ENCODE assay signal across 18 mouse cellular contexts in the genomic region with DNA sequence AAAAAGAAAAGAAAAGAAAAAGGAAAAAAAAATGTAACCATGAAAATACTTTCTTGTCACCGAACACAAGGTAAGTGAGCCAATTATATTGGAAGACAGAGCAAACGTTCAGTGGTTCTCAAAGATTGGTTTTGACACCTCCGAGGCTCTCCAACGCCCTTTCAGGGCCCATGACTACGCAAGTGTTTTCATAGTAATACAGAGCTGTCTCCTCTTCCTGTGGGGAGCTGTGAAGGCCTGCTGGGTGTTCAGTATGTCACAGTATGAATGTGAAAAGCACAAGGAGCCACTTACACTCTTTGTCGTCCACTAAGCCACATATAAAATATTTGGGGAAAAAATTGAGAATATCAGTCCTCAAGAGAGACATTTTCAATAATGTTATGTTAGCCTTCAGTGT. TPM values are rescaled to one million over a fixed set of nuclear protein-coding genes. Genes with fewer than 3 reads are reported as not detected.
DNase-seq lines count a peak whose midpoint lies in the region; ATAC-seq and TF ChIP-seq lines count a peak whose summit lies in the region.
"Had no signal": no experiment of that assay in that cellular context is flagged by ENCODE, and none has a peak within 500 bp of the region (broad histone marks: within the 10 kb centered on the region; RNA-seq: fewer than 3 reads in every experiment).

No protein-coding gene starts in this region.

- no peak overlapping the region for H3K4me3 ChIP-seq in lung, embryonic 14.5 days (ENCODE audit: low read depth, low read length)
- peak overlapping the region; percentile 94; the same call in 1 of the 2 replicates for H3K4me3 ChIP-seq in embryonic facial prominence, embryonic 10.5 days
- H3K4me3 ChIP-seq in limb, embryonic 10.5 days = peak overlapping the region; percentile 93; the same call in 1 of the 2 replicates
- peak overlapping the region; percentile 95 for H3K4me3 ChIP-seq in myocyte

- no peak for DNase-seq in lung, embryonic 14.5 days
- DNase-seq in lung, postnatal 14 days = no peak
- DNase-seq in embryonic facial prominence, embryonic 10.5 days (ENCODE audit: low spot score) = no peak
- DNase-seq in limb, embryonic 10.5 days (ENCODE audit: low spot score) = no peak
- no peak for DNase-seq in left cerebral cortex, adult 18-20 months (ENCODE audit: low spot score in 2 of 2)
- DNase-seq: cerebellum, postnatal 14 days; heart, postnatal 36 days; layer of hippocampus, postnatal 36 days; lung, postnatal 36 days; right cerebral cortex, adult 18-20 months had no signal

- H3K27me3 ChIP-seq in lung, embryonic 14.5 days (ENCODE audit: insufficient read depth, low read length) = no peaks in the 10 kb centered on the region
- no peaks in the 10 kb centered on the region for H3K27me3 ChIP-seq in embryonic facial prominence, embryonic 10.5 days (replicated peaks; ENCODE audit: low read depth, poor library complexity, severe bottlenecking)
- H3K27me3 ChIP-seq in limb, embryonic 10.5 days (ENCODE audit: low read depth, poor library complexity, severe bottlenecking) = no peaks in the 10 kb centered on the region
- H3K27me3 ChIP-seq in myocyte (ENCODE audit: control insufficient read depth, insufficient read depth, insufficient read length) = no peaks in the 10 kb centered on the region
- H3K27me3 ChIP-seq: forebrain, embryonic 15.5 days; heart, embryonic 13.5 days; midbrain, embryonic 12.5 days had no signal

- no peak overlapping the region for H3K27ac ChIP-seq in lung, embryonic 14.5 days (ENCODE audit: low read depth)
- no peak overlapping the region for H3K27ac ChIP-seq in embryonic facial prominence, embryonic 10.5 days (replicated peaks)
- H3K27ac ChIP-seq in limb, embryonic 10.5 days = no peak overlapping the region
- H3K27ac ChIP-seq: forebrain, embryonic 15.5 days; heart, embryonic 13.5 days; kidney, postnatal 0 days; midbrain, embryonic 12.5 days had no signal

- H3K4me1 ChIP-seq in lung, embryonic 14.5 days (ENCODE audit: insufficient read depth) = peaks cover 13% of the 10 kb centered on the region; the same call in 1 of the 2 replicates
- peaks cover 25% of the 10 kb centered on the region for H3K4me1 ChIP-seq in embryonic facial prominence, embryonic 10.5 days
- peaks cover 20% of the 10 kb centered on the region for H3K4me1 ChIP-seq in limb, embryonic 10.5 days

- ATAC-seq in lung, embryonic 14.5 days (ENCODE audit: insufficient read depth) = no peak
- ATAC-seq in megakaryocyte progenitor cell, adult 5-6 weeks (replicated peaks; ENCODE audit: poor library complexity) = no peak
- ATAC-seq: forebrain, embryonic 15.5 days had no signal

- no peak for TF ChIP-seq CTCF in lung, embryonic 14.5 days (IDR thresholded peaks at IDR 0.05; ENCODE audit: low read depth)

- TF ChIP-seq POLR2A in myocyte (IDR thresholded peaks at IDR 0.05; ENCODE audit: insufficient read length, low read depth) = no peak

- no peak overlapping the region for H3ac ChIP-seq in myocyte (ENCODE audit: control insufficient read depth, insufficient read length)

- peak overlapping the region; percentile 71; the same call in 1 of the 2 replicates for H3K4me2 ChIP-seq in lung, embryonic 14.5 days
- no peak overlapping the region for H3K4me2 ChIP-seq in myocyte (ENCODE audit: low read depth)

- peaks cover 34% of the 10 kb centered on the region for H3K79me2 ChIP-seq in myocyte (ENCODE audit: control insufficient read depth, insufficient read depth)

- WGBS in lung, embryonic 14.5 days = 81% methylated on average over 6 of the region's 6 CpGs
- 90% methylated on average over 6 of the region's 6 CpGs for WGBS in embryonic facial prominence, embryonic 10.5 days
- 94% methylated on average over 6 of the region's 6 CpGs for WGBS in limb, embryonic 10.5 days

- H3K36me3 ChIP-seq in lung, embryonic 14.5 days (ENCODE audit: insufficient read depth) = peaks cover 16% of the 10 kb centered on the region
- H3K36me3 ChIP-seq in embryonic facial prominence, embryonic 10.5 days (replicated peaks) = peaks cover 22% of the 10 kb centered on the region
- H3K36me3 ChIP-seq in limb, embryonic 10.5 days = peaks cover 21% of the 10 kb centered on the region
- peaks cover 15% of the 10 kb centered on the region for H3K36me3 ChIP-seq in myocyte (ENCODE audit: control insufficient read depth, insufficient read depth)

- H3K9ac ChIP-seq in lung, embryonic 14.5 days = no peak overlapping the region
- H3K9ac ChIP-seq: forebrain, embryonic 15.5 days; midbrain, embryonic 12.5 days had no signal

- no peaks in the 10 kb centered on the region for H3K9me3 ChIP-seq in lung, embryonic 14.5 days (ENCODE audit: low read depth, low read length)
- no peaks in the 10 kb centered on the region for H3K9me3 ChIP-seq in embryonic facial prominence, embryonic 10.5 days
- H3K9me3 ChIP-seq in limb, embryonic 10.5 days (replicated peaks) = no peaks in the 10 kb centered on the region
- H3K9me3 ChIP-seq: forebrain, embryonic 15.5 days; heart, embryonic 13.5 days; midbrain, embryonic 12.5 days had no signal

TF ChIP-seq in myocyte, 11 proteins besides CTCF, POLR2A, EP300 and RAD21:
- no peak for TF ChIP-seq TCF12 (IDR thresholded peaks at IDR 0.05; ENCODE audit: insufficient read depth, poor library complexity, severe bottlenecking)
- TF ChIP-seq MYOG (IDR thresholded peaks at IDR 0.05; ENCODE audit: control insufficient read depth in 1 of 3, insufficient read depth in 1 of 3, insufficient read length in 2 of 3, low read depth in 2 of 3) = no peak
- no peak for TF ChIP-seq MAX (IDR thresholded peaks at IDR 0.05; ENCODE audit: low read depth)
- TF ChIP-seq TCF3 (IDR thresholded peaks at IDR 0.05; ENCODE audit: insufficient read length, low read depth) = no peak
- TF ChIP-seq CEBPB (IDR thresholded peaks at IDR 0.05; ENCODE audit: insufficient read depth, poor library complexity, severe bottlenecking) = no peak
- TF ChIP-seq SRF (IDR thresholded peaks at IDR 0.05; ENCODE audit: control insufficient read depth, insufficient read length, low read depth) = no peak
- no peak for TF ChIP-seq REST (IDR thresholded peaks at IDR 0.05; ENCODE audit: insufficient read depth, insufficient read length)
- no peak for TF ChIP-seq USF1 (IDR thresholded peaks at IDR 0.05; ENCODE audit: low read depth)
- no peak for TF ChIP-seq MYOD1 (IDR thresholded peaks at IDR 0.05; ENCODE audit: control insufficient read depth in 1 of 3, insufficient read length in 2 of 3, low read depth in 2 of 3)
- no peak for TF ChIP-seq E2F4 (IDR thresholded peaks at IDR 0.05; ENCODE audit: insufficient read depth)
- TF ChIP-seq POLR2AphosphoS2 (IDR thresholded peaks at IDR 0.05; ENCODE audit: insufficient read length, low read depth) = no peak

RNA-seq across cellular contexts. Expression of a gene that starts 1.5 kb away (rescaled TPM):
- 474 and 481 TPM in 2 replicates for polyA plus RNA-seq in lung, embryonic 14.5 days (2014; fragmentation: Nextera tagmentation; extraction: Ambion mirVana)
- polyA plus RNA-seq in embryonic facial prominence, embryonic 10.5 days (2016; fragmentation: Nextera tagmentation; extraction: Ambion mirVana) = 691 and 710 TPM in 2 replicates
- 664 and 718 TPM in 2 replicates for polyA plus RNA-seq in limb, embryonic 10.5 days (2016; fragmentation: Nextera tagmentation; extraction: Ambion mirVana)
- polyA plus RNA-seq in myocyte (2012; fragmentation: generic; extraction: Trizol) = 133 TPM
- 335 and 348 TPM in 2 replicates for total RNA-seq in megakaryocyte progenitor cell, adult 5-6 weeks (2015)
- 660 and 918 TPM in 2 replicates for total RNA-seq in megakaryocyte progenitor cell, adult 5-6 weeks (2017)
- 100 to 1,000 TPM; 180 to 183 TPM for total RNA-seq in left cerebral cortex, adult 18-20 months (2021)

RNA-seq across cellular contexts. Expression of a gene that starts 42.7 kb away (rescaled TPM):
- 46.0 and 51.9 TPM in 2 replicates for polyA plus RNA-seq in lung, embryonic 14.5 days (2014; fragmentation: Nextera tagmentation; extraction: Ambion mirVana)
- polyA plus RNA-seq in embryonic facial prominence, embryonic 10.5 days (2016; fragmentation: Nextera tagmentation; extraction: Ambion mirVana) = 38.3 and 42.8 TPM in 2 replicates
- 38.7 and 42.4 TPM in 2 replicates for polyA plus RNA-seq in limb, embryonic 10.5 days (2016; fragmentation: Nextera tagmentation; extraction: Ambion mirVana)
- polyA plus RNA-seq in myocyte (2012; fragmentation: generic; extraction: Trizol) = 17.0 TPM
- total RNA-seq in megakaryocyte progenitor cell, adult 5-6 weeks (2015) = 86.5 and 92.9 TPM in 2 replicates
- total RNA-seq in megakaryocyte progenitor cell, adult 5-6 weeks (2017) = 96.9 and 121 TPM in 2 replicates
- 10 to 100 TPM; 36.7 to 44.2 TPM for total RNA-seq in left cerebral cortex, adult 18-20 months (2021)

RNA-seq across cellular contexts. Expression of a gene that starts 56.0 kb away (rescaled TPM):
- polyA plus RNA-seq in lung, embryonic 14.5 days (2014; fragmentation: Nextera tagmentation; extraction: Ambion mirVana) = 0.21 and 0.32 TPM in 2 replicates
- not detected in 2 replicates for polyA plus RNA-seq in embryonic facial prominence, embryonic 10.5 days (2016; fragmentation: Nextera tagmentation; extraction: Ambion mirVana)
- polyA plus RNA-seq in limb, embryonic 10.5 days (2016; fragmentation: Nextera tagmentation; extraction: Ambion mirVana) = not detected in 2 replicates
- polyA plus RNA-seq in myocyte (2012; fragmentation: generic; extraction: Trizol) = 2.2 TPM
- not detected in 2 replicates for total RNA-seq in megakaryocyte progenitor cell, adult 5-6 weeks (2015)
- not detected in 2 replicates for total RNA-seq in megakaryocyte progenitor cell, adult 5-6 weeks (2017)
- under 1 TPM; 0.37 to 0.47 TPM for total RNA-seq in left cerebral cortex, adult 18-20 months (2021)
- polyA plus RNA-seq: erythroblast, embryonic 14.5 days; forebrain, embryonic 15.5 days; limb, embryonic 11.5 days; midbrain, embryonic 12.5 days had no signal

RNA-seq across cellular contexts. Expression of a gene that starts 56.8 kb away (rescaled TPM):
- 10.8 and 11.4 TPM in 2 replicates for polyA plus RNA-seq in lung, embryonic 14.5 days (2014; fragmentation: Nextera tagmentation; extraction: Ambion mirVana)
- polyA plus RNA-seq in embryonic facial prominence, embryonic 10.5 days (2016; fragmentation: Nextera tagmentation; extraction: Ambion mirVana) = 11.3 and 12.7 TPM in 2 replicates
- polyA plus RNA-seq in limb, embryonic 10.5 days (2016; fragmentation: Nextera tagmentation; extraction: Ambion mirVana) = 10.0 and 12.0 TPM in 2 replicates
- 4.1 TPM for polyA plus RNA-seq in myocyte (2012; fragmentation: generic; extraction: Trizol)
- total RNA-seq in megakaryocyte progenitor cell, adult 5-6 weeks (2015) = 8.4 and 9.8 TPM in 2 replicates
- total RNA-seq in megakaryocyte progenitor cell, adult 5-6 weeks (2017) = 14.3 and 22.5 TPM in 2 replicates
- 1 to 10 TPM; 8.7 to 9.7 TPM for total RNA-seq in left cerebral cortex, adult 18-20 months (2021)
